Mouse (Mus musculus): ENCODE data around the gene Plxna2.

- TF ChIP-seq CTCF (IDR thresholded peaks at IDR 0.05 in 2 of 3, conservative IDR thresholded peaks at IDR 0.05 in 1 of 3; ENCODE audit: control insufficient read depth in 1 of 3, insufficient read depth in 1 of 3, low read depth in 2 of 3, low read length in 3 of 3, poor library complexity in 1 of 3, severe bottlenecking in 1 of 3) (no peak), POLR2AphosphoS2 (IDR thresholded peaks at IDR 0.05; ENCODE audit: low read length) (no peak), ZC3H11A (IDR thresholded peaks at IDR 0.05; ENCODE audit: low read depth, low read length) (no peak)
These were observed 3.8 kb upstream of the Plxna2 start for GRCm38 (mm10) chr1:194613923-194614830.

Data from MEL (cell line).